Mouse (Mus musculus) forebrain, embryonic 11.5 days (tissue): Measurements from ENCODE around the gene Hectd1. TPM values are rescaled to one million over a fixed set of nuclear protein-coding genes. Genes with fewer than 3 reads are reported as not detected.

ENCODE experiments used
- ATAC-seq: fragments of 200-750 bp; cut with Nextera tagmentation; replicated peaks from 2 replicates; pipeline ENCODE4 v1.8.0; 2017; ENCODE audit warnings: moderate TSS enrichment; ENCODE audit not compliant: low FRiP score
- DNase-seq: peaks from one replicate; pipeline ENCODE4 v3.0.0-alpha.2; 2017; ENCODE audit warnings: low spot score
- H3K27ac ChIP-seq: fragments of 300-500 bp; sonication (generic); 2 replicates; pipeline ENCODE4 v1.5.1; 2014; ENCODE audit warnings: low read depth, low read length
- H3K27me3 ChIP-seq: fragments of 300-500 bp; sonication (generic); 2 replicates; pipeline ENCODE4 v1.6.1; 2014; ENCODE audit warnings: mild to moderate bottlenecking, low read length, mixed read lengths; ENCODE audit not compliant: control insufficient read depth, insufficient read depth
- H3K36me3 ChIP-seq: fragments of 300-500 bp; sonication (generic); 2 replicates; pipeline ENCODE4 v1.6.1; 2014; ENCODE audit warnings: mild to moderate bottlenecking, low read length, moderate library complexity, mixed read lengths; ENCODE audit not compliant: control insufficient read depth, insufficient read depth
- H3K4me1 ChIP-seq: fragments of 300-500 bp; sonication (generic); replicated peaks from 2 replicates; pipeline ENCODE4 v1.6.1; 2014; ENCODE audit warnings: low read length, mixed read lengths; ENCODE audit not compliant: control insufficient read depth, insufficient read depth
- H3K4me2 ChIP-seq: fragments of 300-500 bp; sonication (generic); 2 replicates; pipeline ENCODE4 v1.6.1; 2014; ENCODE audit warnings: low read depth, mild to moderate bottlenecking, low read length, moderate library complexity, mixed read lengths; ENCODE audit not compliant: severe bottlenecking
- H3K4me3 ChIP-seq: fragments of 300-500 bp; sonication (generic); 2 replicates; pipeline ENCODE4 v1.5.1; 2014; ENCODE audit warnings: low read depth, low read length
- H3K9ac ChIP-seq: fragments of 300-500 bp; sonication (generic); 2 replicates; pipeline ENCODE4 v1.6.1; 2014; ENCODE audit warnings: low read length
- H3K9me3 ChIP-seq: fragments of 300-500 bp; sonication (generic); 2 replicates; pipeline ENCODE4 v1.6.1; 2016; ENCODE audit warnings: low read length, mixed read lengths; ENCODE audit not compliant: control insufficient read depth
- WGBS: fragments of 180-500 bp; shearing (Covaris S2); extraction: QIAGEN DNeasy Blood & Tissue Kit; methylation state at CpG from one replicate; pipeline ENCODE4 v1.1.7; 2014; 5-methylcytosine and 5-hydroxymethylcytosine counted together
- polyA plus RNA-seq: library from polyadenylated mRNA; unstranded; fragments of >200 nt; fragmentation: Nextera tagmentation; extraction: Ambion mirVana; gene quantifications from 2 replicates; pipeline ENCODE4 v1.2.1, GENCODE M21; 2014

The Hectd1 gene
- polyA plus RNA-seq, 1 experiment from 2014 or later, result 44.8 TPM

GRCm38 (mm10) chr12:51849902-51850301 lies 20.6 kb upstream of the Hectd1 start:
- no peak for ATAC-seq
- H3K4me1 ChIP-seq, result no peaks in the 10 kb centered on the region

GRCm38 (mm10) chr12:51847953-51848680 lies 18.8 kb upstream of the Hectd1 start:
- H3K9ac ChIP-seq, result no peak overlapping the region
- no peaks in the 10 kb centered on the region for H3K9me3 ChIP-seq
- no peaks in the 10 kb centered on the region for H3K36me3 ChIP-seq
- ATAC-seq (no peak), DNase-seq (no peak)
- H3K4me3 ChIP-seq, result no peak overlapping the region
- H3K27ac ChIP-seq, result no peak overlapping the region
- H3K4me1 ChIP-seq, result 0 out of 2 replicates have a peak, but pooled peaks cover 5% of the 10 kb centered on the region
- no peak overlapping the region for H3K4me2 ChIP-seq
- WGBS, result 89% methylated on average over 9 of the region's 9 CpGs
- H3K27me3 ChIP-seq, result no peaks in the 10 kb centered on the region

More at GRCm38 (mm10) chr12:51849902-51850301, 20.6 kb upstream of the Hectd1 start:
- DNase-seq, result no peak
- Histone ChIP-seq H3K27me3 (no peaks in the 10 kb centered on the region), H3K36me3 (no peaks in the 10 kb centered on the region), H3K27ac (no peak overlapping the region), H3K4me3 (no peak overlapping the region), H3K9ac (no peak overlapping the region), H3K4me2 (no peak overlapping the region), H3K9me3 (no peaks in the 10 kb centered on the region)
- WGBS, result 89% methylated on average over 2 of the region's 2 CpGs

- peak overlapping the region; percentile 58; the same call in 1 of the 2 replicates for H3K4me2 ChIP-seq
- no peak for DNase-seq
- H3K9ac ChIP-seq, result no peak overlapping the region; the same call in 1 of the 2 replicates
- WGBS, result 63% methylated on average over 1 of the region's 1 CpGs
- no peaks in the 10 kb centered on the region for H3K27me3 ChIP-seq
- no peak for ATAC-seq
- 0 out of 2 replicates have a peak, but pooled peaks cover 5% of the 10 kb centered on the region for H3K4me1 ChIP-seq
- H3K27ac ChIP-seq, result no peak overlapping the region
- no peaks in the 10 kb centered on the region for H3K9me3 ChIP-seq
- no peaks in the 10 kb centered on the region for H3K36me3 ChIP-seq
- H3K4me3 ChIP-seq, result peak overlapping the region; percentile 48; the same call in 1 of the 2 replicates
Observed at GRCm38 (mm10) chr12:51845261-51845660, 15.9 kb upstream of the Hectd1 start.

- Histone ChIP-seq H3K4me1 (0 out of 2 replicates have a peak, but pooled peaks cover 5% of the 10 kb centered on the region), H3K4me2 (peak overlapping the region; percentile 58), H3K27ac (0 out of 2 replicates have a peak overlapping the region, but pooled peaks have one; percentile 8), H3K9ac (peak overlapping the region; percentile 61), H3K9me3 (no peaks in the 10 kb centered on the region), H3K4me3 (peak overlapping the region; percentile 48), H3K36me3 (no peaks in the 10 kb centered on the region), H3K27me3 (no peaks in the 10 kb centered on the region)
- WGBS, result under 1% methylated on average over 17 of the region's 17 CpGs
- peak; percentile 96 for ATAC-seq
- peak; percentile 87 for DNase-seq
Observed at GRCm38 (mm10) chr12:51844771-51845256, 15.5 kb upstream of the Hectd1 start.

GRCm38 (mm10) chr12:51843576-51844520 lies 14.5 kb upstream of the Hectd1 start:
- H3K4me2 ChIP-seq, result peak overlapping the region; percentile 58
- 0 out of 2 replicates have a peak overlapping the region, but pooled peaks have one; percentile 15 for H3K27ac ChIP-seq
- H3K9me3 ChIP-seq, result no peaks in the 10 kb centered on the region
- no peaks in the 10 kb centered on the region for H3K27me3 ChIP-seq
- WGBS, result 29% methylated on average over 15 of the region's 15 CpGs
- H3K36me3 ChIP-seq, result no peaks in the 10 kb centered on the region
- ATAC-seq (no peak), DNase-seq (no peak)
- H3K4me3 ChIP-seq, result peak overlapping the region; percentile 48; the same call in 1 of the 2 replicates
- H3K9ac ChIP-seq, result peak overlapping the region; percentile 61; the same call in 1 of the 2 replicates
- 0 out of 2 replicates have a peak, but pooled peaks cover 5% of the 10 kb centered on the region for H3K4me1 ChIP-seq

- Histone ChIP-seq H3K4me2 (no peak overlapping the region), H3K36me3 (no peaks in the 10 kb centered on the region), H3K27me3 (no peaks in the 10 kb centered on the region), H3K4me3 (no peak overlapping the region), H3K27ac (no peak overlapping the region), H3K4me1 (0 out of 2 replicates have a peak, but pooled peaks cover 5% of the 10 kb centered on the region), H3K9ac (no peak overlapping the region), H3K9me3 (no peaks in the 10 kb centered on the region)
- DNase-seq (no peak), ATAC-seq (no peak)
- 38% methylated on average over 6 of the region's 6 CpGs for WGBS
Observed at GRCm38 (mm10) chr12:51842081-51842864, 12.9 kb upstream of the Hectd1 start.

GRCm38 (mm10) chr12:51839856-51840255 lies 10.5 kb upstream of the Hectd1 start:
- Histone ChIP-seq H3K27ac (no peak overlapping the region), H3K9me3 (no peaks in the 10 kb centered on the region), H3K4me2 (no peak overlapping the region), H3K27me3 (no peaks in the 10 kb centered on the region), H3K36me3 (no peaks in the 10 kb centered on the region), H3K4me3 (no peak overlapping the region), H3K4me1 (0 out of 2 replicates have a peak, but pooled peaks cover 5% of the 10 kb centered on the region), H3K9ac (no peak overlapping the region)
- ATAC-seq (no peak), DNase-seq (no peak)
- 97% methylated on average over 1 of the region's 1 CpGs for WGBS
